Mouse (Mus musculus) adrenal gland, postnatal 36 days (tissue): ENCODE results near the gene Clic1. TPM values are rescaled to one million over a fixed set of nuclear protein-coding genes. Genes with fewer than 3 reads are reported as not detected.
"Not testable (repeated sequence)": the region's sequence is repeated elsewhere in the genome, so short reads cannot be mapped to it uniquely, and the experiment has no call there.

Experiments
- DNase-seq, 2 experiments: peaks; one replicate each; pipeline ENCODE4 v3.0.0; 2021; ENCODE audit warnings: mixed read lengths in 1 of 2
- long read RNA-seq, 2 experiments: library from polyadenylated mRNA; stranded (forward); transcript quantifications; one replicate each; pipeline ENCODE4 v2.0.0; 2021; ENCODE audit warnings: borderline sequencing depth in 2 of 2
- total RNA-seq, 2 experiments: library from RNA; stranded (reverse); gene quantifications; 2 replicates each; pipeline ENCODE4 v1.2.3; 2021

The Clic1 gene
- 100 to 1,000 TPM in 1 of 2 experiments, 10 to 100 TPM in 1; 83.6 to 109 TPM for total RNA-seq
- long read RNA-seq, experiment 1, transcript Clic1-201 (6 exons, 1,466 nt), result major isoform, 164 of 185 reads
- long read RNA-seq, experiment 1, partial matches to known transcripts, result 15 of 185 reads
- long read RNA-seq, experiment 1, other reads (novel, unspliced or antisense), result 6 of 185 reads
- long read RNA-seq, experiment 2, transcript Clic1-201 (6 exons, 1,466 nt), result major isoform, 67 of 76 reads
- long read RNA-seq, experiment 2, partial matches to known transcripts, result 9 of 76 reads
- long read RNA-seq, experiment 2, other reads (novel, unspliced or antisense), result 0 of 76 reads

GRCm38 (mm10) chr17:35049561-35050016, at the start of gene Clic1:
Gene Clic1 (plus strand): TSS chr17:35049966.
- DNase-seq, result peak; percentile 43 to 66

DNA sequence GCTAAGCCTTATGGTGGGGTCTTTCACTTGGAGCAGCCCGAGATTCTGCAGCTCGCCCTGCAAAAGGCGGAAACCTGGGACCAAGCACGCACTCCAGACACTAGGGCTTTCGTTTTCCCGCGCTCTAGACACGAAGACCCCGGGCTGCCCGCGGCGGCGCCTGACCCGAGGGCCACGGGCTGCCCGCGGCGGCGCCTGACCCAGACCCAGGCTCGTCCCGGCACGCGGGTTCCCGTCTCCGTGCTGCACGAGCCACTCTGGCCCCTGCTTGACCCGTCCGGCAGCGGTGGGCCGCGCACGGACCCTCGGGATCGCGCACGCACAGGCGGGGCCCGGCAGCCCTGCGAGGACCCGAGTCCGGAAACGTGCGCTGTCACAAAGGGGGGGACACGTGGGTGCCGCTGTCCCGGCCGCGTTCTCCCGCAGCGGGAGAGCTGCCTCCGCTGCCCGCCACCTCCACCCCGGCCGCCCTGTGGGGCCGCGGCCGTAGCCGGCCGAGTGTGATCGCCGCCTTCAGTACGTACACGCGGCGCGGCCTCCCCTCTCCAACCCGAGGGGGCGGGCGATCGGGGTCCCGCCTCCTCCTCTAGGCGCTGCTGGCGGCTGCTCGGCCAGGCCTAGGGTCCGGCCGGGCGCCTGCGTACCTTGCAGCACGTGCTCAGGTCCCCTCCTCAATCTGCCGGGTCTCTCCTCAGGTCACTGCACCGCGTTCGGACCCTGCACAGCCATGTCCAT, 48.9 kb upstream of the Clic1 start, which contains the start of gene Vars:
Gene Vars (plus strand): TSS at position 271 of the 735 bp plus-strand sequence.
- peak; percentile 91 to 93 for DNase-seq

DNA sequence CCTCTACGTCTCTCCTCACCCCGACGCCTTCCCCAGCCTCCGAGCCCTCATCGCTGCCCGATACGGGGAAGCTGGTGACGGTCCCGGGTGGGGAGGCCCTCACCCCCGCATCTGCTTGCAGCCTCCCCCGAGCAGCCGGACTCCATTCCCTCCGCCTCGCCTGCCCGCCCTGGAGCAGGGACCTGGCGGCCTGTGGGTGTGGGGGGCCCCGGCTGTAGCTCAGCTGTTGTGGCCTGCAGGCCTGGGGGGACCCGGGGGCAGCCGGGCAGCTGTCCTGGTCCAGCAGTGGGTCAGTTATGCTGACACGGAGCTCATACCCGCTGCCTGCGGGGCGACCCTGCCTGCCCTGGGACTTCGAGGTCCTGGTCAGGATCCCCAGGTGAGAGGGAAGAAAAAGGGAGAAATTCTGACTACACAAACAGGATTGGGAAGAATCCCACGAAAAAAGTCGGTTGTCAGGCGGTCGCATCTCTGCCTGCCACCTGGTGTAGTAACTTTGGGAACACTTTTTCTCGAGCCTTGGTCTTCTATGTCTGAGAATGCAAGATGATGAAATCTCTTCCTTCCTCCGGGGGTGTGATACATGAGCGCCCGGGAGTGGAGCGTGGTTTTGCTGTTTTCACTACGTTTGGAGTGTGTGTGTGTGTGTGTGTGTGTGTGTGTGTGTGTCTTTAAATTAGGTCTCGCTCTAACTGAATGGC, 48.2 kb upstream of the Clic1 start:
- no peak for DNase-seq

DNA sequence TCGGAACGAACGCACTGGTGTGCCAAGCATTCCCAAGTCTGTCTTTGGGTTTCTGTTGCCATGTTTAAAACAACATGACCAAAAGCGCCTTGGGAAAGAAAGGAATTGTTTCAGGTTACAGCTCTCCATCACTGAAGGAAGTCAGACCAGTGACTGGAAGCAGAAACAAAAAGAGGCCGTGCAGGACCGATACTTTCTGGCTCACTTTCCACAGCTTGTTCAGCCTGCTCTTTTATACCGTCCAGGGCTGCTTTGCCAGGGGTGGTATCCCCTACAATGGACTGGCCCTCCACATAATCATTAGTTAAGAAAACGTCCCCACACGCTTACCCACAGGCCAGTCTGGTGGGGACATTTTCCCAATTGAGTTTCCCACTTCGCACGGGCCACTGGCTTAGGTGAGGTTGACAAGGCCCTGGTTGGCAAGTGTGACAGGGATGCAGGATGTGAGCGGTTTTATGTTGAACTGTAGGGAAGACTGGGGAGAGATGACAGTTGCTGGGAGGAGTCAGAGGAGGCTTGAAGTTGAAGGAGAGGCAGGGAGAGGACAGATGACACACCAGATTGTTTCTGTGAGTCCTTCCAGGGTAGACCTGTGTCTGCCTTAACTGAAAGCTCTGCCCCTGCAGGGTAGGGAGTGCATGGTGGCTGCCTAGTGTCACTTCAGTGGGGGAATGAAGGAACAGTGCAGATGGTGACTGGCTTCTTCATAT, 47.5 kb upstream of the Clic1 start:
- no peak for DNase-seq

GRCm38 (mm10) chr17:35003022-35003838, 46.5 kb upstream of the Clic1 start:
- DNase-seq, result no peak

DNA sequence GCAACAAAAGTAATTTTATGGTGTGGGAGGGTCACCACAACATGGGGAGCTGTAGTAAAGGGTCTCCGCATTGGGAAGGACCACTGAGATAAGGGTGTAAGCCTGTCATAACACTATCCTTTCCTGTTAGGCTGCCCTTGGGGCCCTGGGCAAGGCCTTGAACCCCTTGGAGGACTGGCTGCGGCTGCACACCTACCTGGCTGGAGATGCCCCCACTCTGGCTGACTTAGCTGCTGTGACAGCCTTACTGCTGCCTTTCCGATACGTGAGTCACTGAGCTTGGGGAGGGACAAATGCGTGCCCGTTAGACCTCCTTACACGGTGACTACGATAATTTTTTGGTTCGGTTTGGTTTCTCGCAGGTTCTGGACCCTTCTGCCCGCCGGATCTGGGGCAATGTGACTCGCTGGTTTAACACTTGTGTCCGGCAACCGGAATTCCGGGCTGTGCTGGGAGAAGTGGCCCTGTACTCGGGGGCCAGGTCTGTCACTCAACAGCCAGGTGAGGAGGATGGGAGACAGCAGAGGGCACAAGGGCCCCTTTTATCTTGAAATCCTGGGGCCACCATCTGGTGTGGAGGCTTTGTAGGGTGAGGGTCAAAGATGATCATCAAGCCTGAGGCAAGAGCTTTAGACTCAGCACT, 45.6 kb upstream of the Clic1 start:
- no peak for DNase-seq

- no peak for DNase-seq
These were observed 44.6 kb upstream of the Clic1 start for GRCm38 (mm10) chr17:35005158-35005557.

GRCm38 (mm10) chr17:35005902-35006301, 43.9 kb upstream of the Clic1 start:
- not testable (repeated sequence) for DNase-seq

GRCm38 (mm10) chr17:35007387-35007991, 42.3 kb upstream of the Clic1 start:
- no peak for DNase-seq

DNA sequence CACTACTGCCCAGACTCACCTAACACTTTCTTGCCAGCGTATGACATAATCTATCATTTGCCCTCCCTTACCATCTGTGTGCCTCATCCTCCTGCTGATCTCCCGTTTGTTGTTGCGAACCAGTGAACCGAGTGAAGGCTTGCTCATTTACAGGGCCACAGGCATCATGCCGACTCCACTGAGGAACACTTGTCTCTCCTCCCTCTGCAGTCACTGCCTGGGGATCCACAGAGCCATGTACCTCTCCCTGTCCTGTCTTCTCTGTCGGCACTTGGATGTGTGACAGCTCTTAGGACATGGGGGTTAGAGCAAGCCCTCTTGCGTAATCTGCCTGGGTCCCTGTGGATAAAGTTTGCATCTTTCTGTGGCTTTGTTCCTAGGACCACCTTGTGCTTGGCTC, 40.2 kb upstream of the Clic1 start:
- DNase-seq, result no peak

DNA sequence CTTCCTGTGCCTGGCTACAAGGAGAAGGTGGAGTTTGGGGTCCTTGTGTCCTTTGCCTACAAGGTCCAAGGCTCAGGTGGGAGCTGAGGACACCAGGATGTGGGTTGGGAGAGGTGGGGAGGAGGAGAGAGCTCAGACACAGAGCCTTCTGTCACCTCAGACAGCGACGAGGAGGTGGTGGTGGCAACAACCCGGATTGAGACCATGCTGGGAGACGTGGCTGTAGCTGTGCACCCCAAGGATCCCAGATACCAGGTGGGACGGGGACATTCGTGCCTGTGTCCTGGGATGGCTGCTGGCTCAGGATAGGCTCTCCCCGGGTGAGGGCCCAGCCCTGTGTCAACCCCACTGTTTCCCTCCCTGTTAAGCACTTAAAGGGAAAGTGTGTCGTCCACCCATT, 38.3 kb upstream of the Clic1 start:
- DNase-seq, result no peak

DNA sequence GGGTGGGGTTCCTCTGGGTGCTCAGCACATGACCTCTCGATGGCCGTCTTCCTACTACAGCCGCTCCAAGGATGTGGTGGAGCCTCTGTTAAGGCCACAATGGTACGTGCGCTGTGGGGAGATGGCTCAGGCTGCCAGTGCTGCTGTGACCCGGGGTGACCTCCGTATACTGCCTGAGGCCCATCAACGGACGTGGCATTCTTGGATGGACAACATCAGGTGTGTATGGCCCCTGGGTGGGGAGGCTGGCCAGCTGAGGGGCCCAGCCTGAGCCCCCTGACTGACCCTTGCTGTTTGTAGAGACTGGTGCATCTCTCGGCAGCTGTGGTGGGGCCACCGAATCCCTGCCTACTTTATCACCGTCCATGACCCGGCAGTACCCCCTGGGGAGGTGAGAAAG, 37.3 kb upstream of the Clic1 start:
- DNase-seq, result no peak

DNA sequence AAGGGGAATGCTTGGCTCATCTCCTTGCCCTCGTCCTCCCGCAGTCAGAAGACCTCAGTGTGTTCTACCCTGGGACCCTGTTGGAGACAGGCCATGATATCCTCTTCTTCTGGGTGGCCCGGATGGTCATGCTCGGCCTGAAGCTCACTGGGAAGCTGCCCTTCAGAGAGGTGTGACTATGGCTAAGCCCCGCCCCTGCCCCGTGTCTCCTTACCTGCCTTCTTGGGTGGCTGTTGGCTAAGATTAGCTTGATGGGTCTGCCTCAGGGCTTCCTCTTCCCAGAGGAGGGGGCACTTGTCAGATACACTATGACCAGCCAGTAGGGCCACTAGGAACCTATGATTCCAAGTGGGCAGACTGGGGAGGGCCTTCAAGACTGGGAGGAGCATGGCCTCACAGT, 36.5 kb upstream of the Clic1 start:
- DNase-seq, result no peak

- no peak for DNase-seq
These were observed 34.5 kb upstream of the Clic1 start for GRCm38 (mm10) chr17:35015296-35015695.

- peak; percentile 67 to 77 for DNase-seq
These were observed 33.4 kb upstream of the Clic1 start, which contains the start of gene Vwa7 for GRCm38 (mm10) chr17:35016376-35016775. Gene Vwa7 (plus strand): TSS chr17:35016579.

DNA sequence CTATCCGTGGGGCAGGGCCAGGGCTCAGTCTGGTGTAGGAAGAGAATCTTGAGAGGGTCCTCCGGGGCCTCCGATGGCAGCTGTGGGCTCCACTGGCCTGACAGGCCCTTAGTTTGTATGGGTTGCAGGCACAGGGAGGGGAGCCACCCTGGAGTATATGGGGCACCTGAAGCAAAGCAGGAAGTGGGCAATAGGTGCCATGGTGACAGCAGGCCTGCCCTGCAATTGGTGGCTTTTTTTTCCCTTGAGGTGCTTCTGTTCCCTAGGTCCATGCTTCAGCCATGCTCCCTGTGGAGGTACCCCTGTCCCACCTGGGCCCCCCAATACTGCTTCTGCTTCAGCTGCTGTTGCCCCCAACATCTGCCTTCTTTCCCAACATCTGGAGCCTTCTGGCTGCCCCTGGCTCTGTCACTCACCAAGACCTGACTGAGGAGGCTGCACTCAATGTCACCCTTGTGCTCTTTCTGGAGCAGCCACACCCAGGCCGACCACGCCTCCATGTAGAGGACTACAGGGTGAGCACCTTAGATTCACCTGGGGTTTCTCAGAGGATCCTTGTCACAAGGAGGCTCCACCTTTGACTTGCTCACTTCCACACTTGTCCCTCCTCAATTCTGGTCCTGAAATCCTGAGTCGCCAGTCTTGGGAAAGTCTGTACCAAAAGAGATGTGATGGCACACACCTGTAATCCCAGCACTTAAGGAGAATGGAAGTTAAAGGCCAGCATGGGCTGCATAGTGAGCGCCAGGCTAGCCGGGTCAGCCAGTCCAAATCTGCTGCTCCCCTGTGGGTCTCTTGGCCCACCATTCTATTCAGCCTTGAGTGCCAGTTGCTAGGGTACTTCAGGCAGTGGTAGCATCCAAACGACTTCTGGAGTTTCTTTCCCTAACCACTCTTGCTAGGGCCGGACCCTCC, 32.7 kb upstream of the Clic1 start:
- DNase-seq, result no peak

GRCm38 (mm10) chr17:35017706-35018030, 32.1 kb upstream of the Clic1 start:
- no peak for DNase-seq

DNA sequence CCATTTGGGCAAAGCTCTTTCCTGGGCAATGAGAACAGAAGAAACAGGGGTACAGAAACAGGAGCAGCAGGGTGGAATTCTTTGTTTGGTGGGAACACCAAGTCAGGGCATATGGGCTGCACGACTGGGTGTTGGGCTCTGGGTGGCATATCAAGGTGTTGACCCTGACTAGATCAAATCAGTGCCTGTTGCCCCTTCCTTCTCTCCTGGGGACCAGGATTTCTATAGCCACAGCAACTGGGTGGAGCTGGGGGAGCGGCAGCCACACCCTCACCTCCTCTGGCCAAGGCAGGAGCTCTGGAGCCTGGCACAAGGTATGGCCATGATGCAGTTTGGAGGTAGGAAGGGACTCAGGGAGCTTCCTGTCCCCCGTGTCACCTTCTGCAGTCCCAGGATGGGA, 31.6 kb upstream of the Clic1 start:
- DNase-seq, result no peak

- no peak for DNase-seq
These were observed 29.9 kb upstream of the Clic1 start for GRCm38 (mm10) chr17:35019894-35020293.
